Mouse (Mus musculus) kidney, adult 2 months (tissue): ENCODE measurements around the gene Agbl4.

ENCODE experiments used
- CTCF ChIP-seq: fragments of 200-500 bp; conservative IDR thresholded peaks from 2 replicates; pipeline ENCODE4 v1.5.1; 2011; ENCODE audit warnings: low read depth, mild to moderate bottlenecking, control low read depth, low read length, moderate library complexity, mixed read lengths; ENCODE audit not compliant: insufficient read depth, insufficient read length
- POLR2A ChIP-seq: fragments of 200-500 bp; IDR thresholded peaks from one replicate; pipeline ENCODE4 v1.6.1; 2011; ENCODE audit warnings: low read depth, low read length, control low read depth

DNA sequence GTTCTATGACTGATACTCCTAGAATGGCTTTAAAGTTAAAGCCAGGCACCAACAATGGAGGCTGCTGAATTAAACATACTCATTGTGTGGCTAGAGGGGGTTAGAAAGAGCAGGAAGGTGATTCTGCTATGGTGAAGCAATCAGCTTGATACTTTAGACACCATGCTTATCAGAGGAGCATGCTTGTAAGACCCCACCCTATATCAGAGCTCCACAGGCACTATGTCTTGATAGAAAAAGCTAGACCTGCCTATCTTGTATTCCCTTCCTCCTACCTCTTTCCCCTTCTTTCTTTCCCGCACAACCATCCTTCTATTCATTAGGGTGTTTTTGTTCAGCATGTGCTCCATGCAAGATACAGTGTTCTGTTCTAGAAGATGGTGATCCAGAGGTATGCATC, 1104.0 kb downstream of the Agbl4 start:
- TF ChIP-seq CTCF (no peak), POLR2A (no peak)
